Mouse (Mus musculus) CD4-positive naive resting alpha-beta T cell, adult 76 days (primary cell): ENCODE measurements around the gene Terb2. TPM values are rescaled to one million over a fixed set of nuclear protein-coding genes. Genes with fewer than 3 reads are reported as not detected.

Experiments used
- total RNA-seq: library from RNA; stranded (reverse); gene quantifications from one replicate; pipeline ENCODE4 v1.2.4, GENCODE M21; 2023

The Terb2 gene
- total RNA-seq, result not detected

DNA sequence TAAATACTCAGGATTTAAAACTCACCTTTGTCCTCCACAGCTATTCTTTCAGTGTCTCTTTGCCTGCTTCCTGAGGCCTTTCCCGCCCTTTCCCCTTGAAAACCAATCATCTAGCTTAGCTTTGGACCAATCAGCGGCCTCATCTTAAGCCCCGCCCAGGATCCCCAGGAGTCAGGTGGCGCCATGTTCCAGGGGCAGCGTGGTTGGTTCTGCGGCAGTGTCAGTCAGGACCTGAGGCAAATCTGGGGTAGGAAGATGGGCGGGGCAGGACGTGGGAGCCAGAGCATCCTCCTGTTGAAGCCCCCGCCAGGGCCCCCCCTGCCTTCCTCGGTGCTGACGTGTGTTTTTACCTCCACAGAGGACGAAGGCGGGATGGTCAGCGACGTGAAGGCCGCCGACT is at the start of gene Terb2, which contains the start of gene Patl2:
Terb2 (plus strand) TSS at position 167 of the 400 bp plus-strand sequence.
Patl2 (minus strand) TSS at position 84 of the 400 bp plus-strand sequence.

GRCm38 (mm10) chr2:122147508-122148241 is 38.4 kb upstream of the Terb2 start, which contains the start of gene B2m:
Gene B2m (plus strand): TSS chr2:122147686.

DNA sequence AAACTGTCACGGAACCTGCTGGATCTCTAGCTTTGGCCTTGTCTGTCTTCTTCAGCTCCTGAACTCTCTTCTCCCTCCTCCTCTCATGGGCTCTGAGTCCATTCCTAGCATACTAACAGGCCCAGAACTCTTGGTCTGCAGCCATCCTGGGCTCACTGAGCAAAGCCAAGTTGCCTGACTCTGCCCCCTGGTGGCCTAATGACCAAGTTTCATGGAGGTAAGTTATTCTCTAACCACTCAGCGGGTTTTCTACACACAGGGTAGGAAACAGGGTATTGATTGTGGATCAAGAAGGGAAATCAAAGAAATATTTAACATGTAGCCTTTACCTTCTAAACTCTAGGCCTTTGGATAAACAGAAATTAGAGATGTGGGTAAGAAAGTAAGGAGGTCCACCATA is 25.4 kb upstream of the Terb2 start, which contains the start of gene Trim69:
Trim69 (plus strand) TSS at position 21 of the 400 bp plus-strand sequence.

GRCm38 (mm10) chr2:122234611-122235288 is 48.7 kb downstream of the Terb2 start, which contains the start of gene Sord:
Gene Sord (plus strand): TSS chr2:122234749.

Other genes starting within 250 kb of the Terb2 start
- gene Ctdspl2, start 230.3 kb upstream of the Terb2 start, total RNA-seq, result 42.1 TPM
- not detected for gene Mageb3, start 230.2 kb upstream of the Terb2 start, total RNA-seq
- gene Eif3j1, start 157.7 kb upstream of the Terb2 start, total RNA-seq, result 50.2 TPM
- 23.4 TPM for gene Spg11, start 67.9 kb upstream of the Terb2 start, total RNA-seq
- gene B2m, start 38.6 kb upstream of the Terb2 start, total RNA-seq, result 2,438 TPM
- gene Trim69, start 25.6 kb upstream of the Terb2 start, total RNA-seq, result 0.85 TPM
- not detected for gene Patl2, start 83 bp upstream of the Terb2 start, total RNA-seq
- gene Sord, start 48.5 kb downstream of the Terb2 start, total RNA-seq, result 5.2 TPM
- gene Duox2, start 112.2 kb downstream of the Terb2 start, total RNA-seq, result not detected
- gene Duoxa2, start 112.6 kb downstream of the Terb2 start, total RNA-seq, result 0.47 TPM
- not detected for gene Duoxa1, start 127.5 kb downstream of the Terb2 start, total RNA-seq
- gene Duox1, start 129.4 kb downstream of the Terb2 start, total RNA-seq, result not detected
- 9.7 TPM for gene Shf, start 182.9 kb downstream of the Terb2 start, total RNA-seq
- 106 TPM for gene Slc28a2, start 240.2 kb downstream of the Terb2 start, total RNA-seq